Mouse (Mus musculus): Measurements from ENCODE around the gene Noc2l.

Noc2l gene

DNA sequence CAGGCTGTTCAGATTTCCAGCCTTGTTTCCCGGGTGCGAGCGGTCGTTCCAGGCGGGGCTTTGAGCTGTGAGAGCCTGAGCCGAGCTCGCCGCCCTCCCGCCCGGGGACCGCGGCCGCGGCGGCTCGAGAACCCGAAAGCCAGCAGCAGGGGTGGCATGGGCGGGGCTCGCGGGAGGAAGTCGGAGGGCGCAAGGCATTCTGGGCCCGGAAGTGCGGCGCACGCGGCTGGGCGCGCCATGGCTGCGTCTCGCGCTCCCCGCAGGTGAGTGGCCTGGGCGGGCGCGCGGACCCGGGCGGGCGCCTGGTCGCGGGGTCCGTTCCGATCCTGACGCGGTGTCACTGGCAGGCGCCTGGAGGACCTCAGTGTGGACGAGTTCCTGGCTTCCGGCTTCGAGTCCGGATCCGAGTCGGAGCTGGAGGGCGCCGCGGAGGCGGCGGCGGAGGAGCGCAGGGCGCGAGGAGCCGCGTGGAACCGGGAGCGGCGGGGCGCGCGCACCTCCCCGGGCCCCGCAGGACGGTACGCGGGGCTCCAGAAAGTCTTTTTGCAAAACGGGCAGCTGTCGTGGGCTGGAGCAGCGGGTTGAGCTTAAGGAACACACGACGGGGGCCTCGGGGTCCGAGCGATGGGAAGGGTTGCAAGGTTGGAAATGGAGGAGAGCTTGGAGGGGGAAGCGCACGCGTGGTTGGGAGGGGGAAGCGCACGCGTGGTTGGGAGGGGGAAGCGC is at the start of gene Noc2l:
Noc2l (plus strand) TSS at position 203 of the 726 bp plus-strand sequence.
- peak; percentile 65 to 79 for DNase-seq (ENCODE audit: low read depth in 1 of 2, low spot score in 2 of 2)

- DNase-seq (ENCODE audit: low read depth in 1 of 2, low spot score in 2 of 2): no peak
Measured at GRCm38 (mm10) chr4:156188162-156188810, 47.5 kb upstream of the Noc2l start.

GRCm38 (mm10) chr4:156188811-156189323 is 46.9 kb upstream of the Noc2l start:
- no peak for DNase-seq (ENCODE audit: low read depth in 1 of 2, low spot score in 2 of 2)

- no peak for DNase-seq (ENCODE audit: low read depth in 1 of 2, low spot score in 2 of 2)
Measured at GRCm38 (mm10) chr4:156192421-156193199, 43.2 kb upstream of the Noc2l start.

- no peak for DNase-seq (ENCODE audit: low read depth in 1 of 2, low spot score in 2 of 2)
Measured at GRCm38 (mm10) chr4:156193200-156193590, 42.6 kb upstream of the Noc2l start.

GRCm38 (mm10) chr4:156193906-156194305 is 41.9 kb upstream of the Noc2l start:
- no peak for DNase-seq (ENCODE audit: low read depth in 1 of 2, low spot score in 2 of 2)

GRCm38 (mm10) chr4:156194346-156194745 is 41.5 kb upstream of the Noc2l start:
- no peak for DNase-seq (ENCODE audit: low read depth in 1 of 2, low spot score in 2 of 2)

DNA sequence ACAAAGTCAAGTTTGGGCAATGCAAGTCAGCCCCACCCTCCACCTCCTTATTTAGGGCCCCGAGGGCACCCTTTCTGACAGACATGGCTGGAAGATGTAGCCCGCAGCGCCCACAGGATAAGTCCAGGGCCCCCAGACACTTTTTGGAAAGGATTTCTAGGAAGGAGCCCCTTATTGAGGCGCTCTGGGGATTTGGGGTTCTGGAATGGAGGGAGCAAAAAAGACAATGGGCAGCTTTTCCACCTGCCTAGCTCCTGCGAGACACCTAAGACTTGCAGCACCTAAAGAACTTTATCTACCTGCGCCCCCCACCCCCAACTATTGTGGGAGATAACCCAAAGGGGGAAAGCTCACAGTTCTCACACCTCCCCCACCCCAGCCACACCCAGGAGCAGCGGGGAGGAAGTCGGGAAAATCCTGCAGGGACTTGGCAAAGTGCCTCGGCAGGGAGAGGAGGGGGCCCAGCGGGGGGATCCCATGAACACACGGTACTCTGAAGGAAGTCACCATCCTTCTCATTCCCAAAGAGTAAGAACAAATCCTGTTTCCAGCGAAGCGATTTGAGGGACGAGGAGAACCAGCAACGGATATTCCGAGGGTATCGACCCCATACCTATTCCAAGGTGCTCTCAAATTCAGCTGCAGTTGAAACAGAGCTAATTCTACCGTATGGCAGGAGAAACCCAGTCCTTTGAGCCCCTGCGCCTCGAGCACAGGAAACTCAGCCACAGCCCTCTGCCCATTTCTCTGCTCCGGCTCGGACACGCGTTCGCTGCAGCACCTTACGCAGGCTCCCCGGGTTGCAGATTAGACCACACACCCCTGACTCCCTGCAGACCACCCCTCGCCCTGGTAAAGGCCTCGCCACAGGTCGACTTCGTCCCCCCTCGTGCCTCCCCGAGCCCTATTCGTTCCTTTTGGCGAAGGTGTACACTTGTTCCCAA is 39.6 kb upstream of the Noc2l start:
- no peak for DNase-seq (ENCODE audit: low read depth in 1 of 2, low spot score in 2 of 2)

- DNase-seq (ENCODE audit: low read depth in 1 of 2, low spot score in 2 of 2): peak in 1 of 2 experiments; percentile 19
Measured at GRCm38 (mm10) chr4:156197131-156197828, 38.5 kb upstream of the Noc2l start, which contains the start of gene Agrn. Gene Agrn (minus strand): TSS chr4:156197488.

DNA sequence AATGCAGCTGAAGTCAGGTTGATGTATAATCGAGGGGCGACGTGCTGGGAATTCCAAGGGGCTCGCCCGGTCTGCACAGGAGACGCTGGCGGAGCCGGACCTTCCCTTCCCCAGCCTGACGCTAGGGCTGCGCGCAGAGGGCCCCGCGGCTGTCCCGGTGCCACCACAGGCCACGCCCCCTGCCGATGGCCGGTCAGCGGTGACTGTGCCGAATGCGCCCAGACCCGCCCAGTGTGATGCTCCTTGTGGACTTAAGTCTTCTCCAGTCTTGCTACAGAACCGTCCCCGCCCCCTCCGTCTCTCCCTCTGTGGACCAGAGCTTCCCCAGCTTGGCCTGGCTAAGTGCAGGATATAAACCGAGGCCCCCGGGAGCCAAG is 38.0 kb upstream of the Noc2l start:
- peak; percentile 73 to 87 for DNase-seq (ENCODE audit: low read depth in 1 of 2, low spot score in 2 of 2)

GRCm38 (mm10) chr4:156200623-156201475 is 35.0 kb upstream of the Noc2l start, which contains the start of gene Isg15:
Gene Isg15 (minus strand): TSS chr4:156200818.
- no peak for DNase-seq (ENCODE audit: low read depth in 1 of 2, low spot score in 2 of 2)

- no peak for DNase-seq (ENCODE audit: low read depth in 1 of 2, low spot score in 2 of 2)
Measured at GRCm38 (mm10) chr4:156202462-156202893, 33.3 kb upstream of the Noc2l start.

GRCm38 (mm10) chr4:156203001-156203412 is 32.8 kb upstream of the Noc2l start, which contains the start of gene AW011738:
Gene AW011738 (plus strand): TSS chr4:156203304.
- peak in 1 of 2 experiments; percentile 58 for DNase-seq (ENCODE audit: low read depth in 1 of 2, low spot score in 2 of 2)

DNA sequence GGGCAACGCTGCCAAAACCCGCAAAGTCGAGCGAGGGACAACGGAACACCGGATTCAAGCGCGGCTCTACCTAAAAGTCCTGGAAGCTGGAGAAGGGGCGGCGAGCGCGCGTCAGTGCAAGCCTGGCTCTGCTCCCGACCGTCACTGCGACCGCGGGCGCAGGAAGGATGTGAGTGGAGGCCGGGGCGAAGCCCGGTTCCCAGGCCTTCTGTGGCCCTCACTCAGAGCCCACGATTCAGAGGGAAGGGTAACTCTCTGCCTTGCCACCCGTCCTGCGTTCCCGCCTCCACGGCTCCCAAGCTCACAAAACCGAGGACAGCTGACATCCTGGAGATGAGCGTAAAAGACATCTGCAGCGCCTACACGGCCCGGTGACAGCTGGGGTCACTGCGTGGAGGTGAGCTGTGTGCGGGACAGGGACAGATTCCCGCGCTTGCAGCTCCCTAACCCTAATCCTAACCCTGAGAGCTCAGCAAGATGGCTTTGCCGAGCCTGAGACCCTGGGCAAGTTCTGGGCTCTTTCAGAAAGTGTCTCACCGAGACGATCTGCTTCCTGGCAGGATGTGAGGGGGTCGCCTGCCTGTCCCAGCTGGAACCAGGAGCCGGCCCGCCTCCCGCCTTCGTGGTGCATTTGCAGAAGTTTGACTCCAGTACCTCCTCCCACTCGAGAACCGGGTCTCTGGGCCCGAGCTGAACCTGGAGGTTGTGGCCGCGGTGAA is 32.2 kb upstream of the Noc2l start:
- DNase-seq (ENCODE audit: low read depth in 1 of 2, low spot score in 2 of 2): no peak

DNA sequence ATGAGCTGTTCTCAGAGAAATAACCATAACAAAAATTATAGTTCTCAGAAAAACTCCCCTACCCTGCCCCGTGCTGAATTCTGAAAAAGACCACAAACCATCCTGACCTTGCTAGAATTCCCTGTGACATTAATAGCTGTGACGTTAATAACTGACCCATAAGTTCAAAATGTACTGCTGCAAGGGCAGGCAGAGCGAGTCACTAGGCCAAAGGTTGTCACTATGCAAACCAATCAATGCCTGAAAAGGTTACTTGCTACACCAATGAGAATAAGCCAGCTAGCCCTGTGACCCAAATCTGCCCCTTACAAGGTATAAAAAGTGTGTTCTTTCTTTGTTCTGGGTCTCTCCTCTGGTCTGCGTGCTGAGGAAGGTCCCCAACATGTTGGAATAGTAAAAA is 26.9 kb upstream of the Noc2l start:
- DNase-seq (ENCODE audit: low read depth in 1 of 2, low spot score in 2 of 2): no peak

GRCm38 (mm10) chr4:156209963-156210635 is 25.7 kb upstream of the Noc2l start:
- DNase-seq (ENCODE audit: low read depth in 1 of 2, low spot score in 2 of 2): no peak

DNA sequence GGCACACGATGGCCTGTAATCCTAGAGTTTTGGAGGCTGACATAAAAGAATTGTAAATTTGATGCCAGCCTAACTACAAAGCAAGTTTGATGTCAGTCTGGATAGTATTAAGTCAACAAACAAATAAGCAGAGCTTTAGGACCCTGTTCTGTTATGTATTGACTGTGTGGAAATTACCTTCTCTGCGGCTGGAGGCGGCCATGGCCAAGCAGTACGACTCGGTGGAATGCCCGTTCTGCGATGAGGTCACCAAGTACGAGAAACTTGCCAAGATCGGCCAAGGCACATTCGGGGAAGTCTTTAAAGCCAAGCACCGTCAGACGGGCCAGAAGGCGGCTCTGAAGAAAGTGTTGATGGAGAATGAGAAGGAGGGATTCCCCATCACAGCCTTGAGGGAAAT is 22.7 kb upstream of the Noc2l start:
- DNase-seq (ENCODE audit: low read depth in 1 of 2, low spot score in 2 of 2): no peak

DNA sequence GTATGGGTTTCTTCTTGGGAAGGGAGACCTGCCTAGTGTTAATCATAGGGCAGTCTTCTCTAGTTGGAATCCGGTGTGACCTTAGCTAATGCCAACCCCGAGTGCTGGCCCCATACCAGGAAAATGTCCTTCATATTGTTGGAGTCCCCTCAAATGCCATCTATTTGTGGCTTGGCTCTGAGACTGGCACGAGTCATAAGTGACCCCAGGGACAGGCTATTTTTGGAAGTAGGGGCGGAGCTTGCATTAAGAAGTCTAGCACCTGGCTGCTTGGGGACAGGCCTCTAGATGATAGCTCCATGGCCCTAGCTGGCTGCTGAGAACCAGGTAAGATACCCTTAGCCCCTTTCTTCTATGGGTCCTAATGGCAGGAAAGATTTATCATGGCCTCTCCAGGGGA is 20.2 kb upstream of the Noc2l start, which contains the start of gene Perm1:
Perm1 (plus strand) TSS at position 220 of the 400 bp plus-strand sequence.
- no peak for DNase-seq (ENCODE audit: low read depth in 1 of 2, low spot score in 2 of 2)

Measured in monocyte, adult 2 months (primary cell).